Mouse (Mus musculus) lung, adult 2 months (tissue): ENCODE data around the gene Mogat1.

ENCODE experiments used
- CTCF ChIP-seq: fragments of 200-500 bp; IDR thresholded peaks from 2 replicates; pipeline ENCODE4 v1.5.1; 2011; ENCODE audit warnings: mild to moderate bottlenecking, low read length, control low read depth; ENCODE audit not compliant: insufficient read depth
- POLR2A ChIP-seq: fragments of 200-500 bp; IDR thresholded peaks from 2 replicates; pipeline ENCODE4 v1.6.1; 2011; ENCODE audit warnings: low read depth, mild to moderate bottlenecking, control low read depth, low read length, borderline replicate concordance; ENCODE audit errors: extremely low read depth

GRCm38 (mm10) chr1:78484361-78484760, 26.4 kb upstream of the Mogat1 start:
- no peak for TF ChIP-seq POLR2A
- TF ChIP-seq CTCF = no peak
